Mouse (Mus musculus): Measurements from ENCODE around the gene Timm29.

Timm29 gene

GRCm38 (mm10) chr9:21592703-21593121, at the start of gene Timm29, which contains the start of gene Yipf2:
Timm29 (plus strand) TSS chr9:21592722.
Yipf2 (minus strand) TSS chr9:21592828.
- DNase-seq (ENCODE audit: low spot score) = peak; percentile 84

- no peak for DNase-seq (ENCODE audit: low spot score)
Observed at GRCm38 (mm10) chr9:21545351-21545915, 47.1 kb upstream of the Timm29 start.

GRCm38 (mm10) chr9:21545916-21546788, 46.4 kb upstream of the Timm29 start:
- peak; percentile 100 for DNase-seq (ENCODE audit: low spot score)

- no peak for DNase-seq (ENCODE audit: low spot score)
Observed at GRCm38 (mm10) chr9:21546789-21547074, 45.8 kb upstream of the Timm29 start, which contains the start of gene Carm1. Carm1 (plus strand) TSS chr9:21546894.

- peak; percentile 66 for DNase-seq (ENCODE audit: low spot score)
Observed at GRCm38 (mm10) chr9:21547075-21547941, 45.2 kb upstream of the Timm29 start.

- DNase-seq (ENCODE audit: low spot score) = no peak
Observed at GRCm38 (mm10) chr9:21551049-21551448, 41.5 kb upstream of the Timm29 start.

GRCm38 (mm10) chr9:21553607-21554273, 38.8 kb upstream of the Timm29 start:
- DNase-seq (ENCODE audit: low spot score) = no peak

GRCm38 (mm10) chr9:21555198-21555742, 37.3 kb upstream of the Timm29 start:
- no peak for DNase-seq (ENCODE audit: low spot score)

- no peak for DNase-seq (ENCODE audit: low spot score)
Observed at GRCm38 (mm10) chr9:21556996-21557395, 35.5 kb upstream of the Timm29 start.

- no peak for DNase-seq (ENCODE audit: low spot score)
Observed at GRCm38 (mm10) chr9:21557556-21557955, 35.0 kb upstream of the Timm29 start.

- DNase-seq (ENCODE audit: low spot score) = no peak
Observed at GRCm38 (mm10) chr9:21558366-21558765, 34.2 kb upstream of the Timm29 start.

GRCm38 (mm10) chr9:21559151-21559550, 33.4 kb upstream of the Timm29 start:
- DNase-seq (ENCODE audit: low spot score) = no peak

- DNase-seq (ENCODE audit: low spot score) = no peak
Observed at GRCm38 (mm10) chr9:21564420-21564819, 28.1 kb upstream of the Timm29 start.

- DNase-seq (ENCODE audit: low spot score) = no peak
Observed at GRCm38 (mm10) chr9:21565004-21565586, 27.4 kb upstream of the Timm29 start.

GRCm38 (mm10) chr9:21566538-21566937, 26.0 kb upstream of the Timm29 start:
- DNase-seq (ENCODE audit: low spot score) = no peak

- no peak for DNase-seq (ENCODE audit: low spot score)
Observed at GRCm38 (mm10) chr9:21567051-21567450, 25.5 kb upstream of the Timm29 start.

- DNase-seq (ENCODE audit: low spot score) = no peak
Observed at GRCm38 (mm10) chr9:21568657-21569255, 23.8 kb upstream of the Timm29 start.

- DNase-seq (ENCODE audit: low spot score) = no peak
Observed at GRCm38 (mm10) chr9:21574012-21574801, 18.3 kb upstream of the Timm29 start.

- no peak for DNase-seq (ENCODE audit: low spot score)
Observed at GRCm38 (mm10) chr9:21575253-21575652, 17.3 kb upstream of the Timm29 start.

GRCm38 (mm10) chr9:21576286-21576685, 16.2 kb upstream of the Timm29 start:
- DNase-seq (ENCODE audit: low spot score) = no peak
